Mouse (Mus musculus) liver, adult 2 months (tissue): ENCODE data around the gene Ndufa11.

Experiments
- CTCF ChIP-seq: fragments of 200-500 bp; IDR thresholded peaks from 2 replicates; pipeline ENCODE4 v1.5.1; 2011; ENCODE audit warnings: low read depth, low read length, control low read depth
- POLR2A ChIP-seq: fragments of 200-500 bp; IDR thresholded peaks from 2 replicates; pipeline ENCODE4 v1.6.1; 2011; ENCODE audit warnings: low read length, control low read depth; ENCODE audit not compliant: insufficient read depth; ENCODE audit errors: extremely low read depth

DNA sequence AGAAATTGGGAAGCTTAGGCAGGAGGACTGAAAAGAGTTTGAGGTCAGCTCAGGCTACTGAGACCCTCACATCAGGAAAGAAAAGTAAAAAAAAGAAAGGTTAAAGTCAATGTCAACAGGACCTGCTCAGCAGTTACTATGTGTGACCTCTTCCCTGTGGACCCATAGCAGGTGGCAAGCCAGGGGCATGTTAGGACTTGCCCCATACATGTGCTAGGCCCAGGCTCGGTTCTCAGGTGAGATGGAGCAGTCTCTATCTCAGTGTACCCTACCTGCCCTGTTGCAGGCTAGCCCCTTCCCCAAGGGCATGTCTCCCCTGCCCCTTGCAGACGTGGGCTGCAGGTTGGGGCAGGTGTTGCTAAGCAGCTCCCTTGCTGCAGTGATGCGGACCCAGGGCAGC, 7.9 kb upstream of the Ndufa11 start:
- TF ChIP-seq POLR2A, result no peak
- TF ChIP-seq CTCF, result no peak
